Mouse (Mus musculus) liver, embryonic 14 days (tissue): Measurements from ENCODE around the gene Dync1i1. TPM values are rescaled to one million over a fixed set of nuclear protein-coding genes. Genes with fewer than 3 reads are reported as not detected.

Experiments used
- polyA plus RNA-seq: library from polyadenylated mRNA; depleted of rRNA; stranded (reverse); fragments of >200 nt; gene quantifications from 2 replicates; pipeline ENCODE4 v1.2.3, GENCODE M21; 2012; rRNA removed

The Dync1i1 gene
- 0.02 and 0.15 TPM in 2 replicates for polyA plus RNA-seq

DNA sequence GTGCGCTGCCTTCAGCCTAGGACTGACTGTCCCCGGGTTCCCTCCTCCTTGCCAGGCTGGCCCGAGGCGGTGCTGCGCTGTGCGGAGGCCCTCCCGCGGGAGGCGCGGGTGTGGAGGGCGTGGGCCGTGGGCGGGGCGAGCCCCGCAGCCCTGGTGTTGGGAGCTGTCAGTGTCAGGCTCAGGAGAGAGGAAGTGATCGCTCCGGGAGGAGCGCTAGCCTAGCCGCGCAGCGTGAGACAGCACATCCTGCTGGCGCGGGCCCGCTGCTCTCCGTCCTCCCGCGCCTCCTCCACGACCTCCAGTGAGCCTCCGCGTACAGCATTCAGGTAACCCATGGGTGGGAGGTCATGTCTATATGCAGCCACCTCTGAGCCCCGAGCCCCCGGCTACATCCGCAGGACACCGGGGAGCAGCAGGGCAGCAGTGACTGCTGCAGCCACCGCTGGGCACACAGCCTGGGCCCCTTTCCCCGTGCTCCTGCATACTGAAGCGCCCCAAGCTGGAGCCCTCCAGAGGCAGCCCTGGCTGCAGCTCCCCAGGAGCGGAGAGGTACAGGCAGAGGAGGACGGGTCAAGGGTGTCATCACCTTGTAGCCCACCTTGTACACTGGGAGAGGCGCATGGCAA is at the start of gene Dync1i1:
Dync1i1 (plus strand) TSS at position 29 of the 626 bp plus-strand sequence.

Other genes starting within 250 kb of the Dync1i1 start
- gene Pdk4, start 229.3 kb upstream of the Dync1i1 start, polyA plus RNA-seq: 0.68 and 0.75 TPM in 2 replicates